Mouse (Mus musculus) C2C12 (cell line): ENCODE measurements around the gene Atn1. TPM values are rescaled to one million over a fixed set of nuclear protein-coding genes. Genes with fewer than 3 reads are reported as not detected.

Experiments
- H3K27me3 ChIP-seq: one replicate; pipeline ENCODE4 v1.6.1; 2011; ENCODE audit not compliant: control insufficient read depth, insufficient read depth, insufficient read length
- H3K36me3 ChIP-seq: one replicate; pipeline ENCODE4 v1.6.1; 2011; ENCODE audit not compliant: control insufficient read depth, insufficient read depth
- H3K4me3 ChIP-seq: one replicate; pipeline ENCODE4 v1.5.1; 2011; ENCODE audit warnings: mild to moderate bottlenecking, control low read depth; ENCODE audit not compliant: poor library complexity, insufficient read depth, severe bottlenecking
- H3K79me2 ChIP-seq: one replicate; pipeline ENCODE4 v1.6.1; 2011; ENCODE audit not compliant: control insufficient read depth, insufficient read depth
- H3K79me3 ChIP-seq: one replicate; pipeline ENCODE4 v1.6.1; 2011; ENCODE audit warnings: low read depth, control low read depth
- H3ac ChIP-seq: one replicate; pipeline ENCODE3; 2011; ENCODE audit warnings: low read depth; ENCODE audit not compliant: control insufficient read depth, insufficient read length
- CEBPB ChIP-seq: IDR thresholded peaks from one replicate; pipeline ENCODE4 v1.6.1; 2011; ENCODE audit warnings: low read depth, mild to moderate bottlenecking, control low read depth, moderate library complexity
- CTCF ChIP-seq: IDR thresholded peaks from one replicate; pipeline ENCODE4 v1.5.1; 2011; ENCODE audit not compliant: control insufficient read depth, insufficient read depth, insufficient read length
- FOSL1 ChIP-seq: IDR thresholded peaks from one replicate; pipeline ENCODE4 v1.8.0; 2011; ENCODE audit warnings: mild to moderate bottlenecking, low read length; ENCODE audit not compliant: poor library complexity, insufficient read depth, severe bottlenecking
- MAX ChIP-seq: IDR thresholded peaks from one replicate; pipeline ENCODE4 v1.6.1; 2011; ENCODE audit warnings: mild to moderate bottlenecking, control low read depth
- MYOD1 ChIP-seq: IDR thresholded peaks from one replicate; pipeline ENCODE4 v1.6.1; 2011; ENCODE audit warnings: low read depth; ENCODE audit not compliant: control insufficient read depth, insufficient read length
- MYOG ChIP-seq: IDR thresholded peaks from one replicate; pipeline ENCODE4 v1.6.1; 2011; ENCODE audit not compliant: control insufficient read depth, insufficient read length; ENCODE audit errors: extremely low read depth
- USF1 ChIP-seq: IDR thresholded peaks from one replicate; pipeline ENCODE4 v1.6.1; 2011; ENCODE audit warnings: low read depth, mild to moderate bottlenecking, control low read depth, moderate library complexity
- polyA plus RNA-seq: library from polyadenylated mRNA; unstranded; fragments of >200 nt; fragmentation: generic; extraction: Trizol; gene quantifications from one replicate; pipeline ENCODE4 v1.2.1, GENCODE M21; 2012; ENCODE audit warnings: missing spikeins

Atn1 gene
- polyA plus RNA-seq, 1 experiment: 47.0 TPM

- TF ChIP-seq USF1 (no peak), MYOD1 (no peak), CTCF (no peak), MAX (no peak), FOSL1 (no peak), MYOG (no peak), CEBPB (no peak)
- Histone ChIP-seq H3K27me3 (no peaks in the 10 kb centered on the region), H3K36me3 (no peaks in the 10 kb centered on the region)
Observed at GRCm38 (mm10) chr6:124769101-124769765, 12.9 kb upstream of the Atn1 start, which contains the start of gene Eno2. Gene Eno2 (minus strand): TSS chr6:124769673.

DNA sequence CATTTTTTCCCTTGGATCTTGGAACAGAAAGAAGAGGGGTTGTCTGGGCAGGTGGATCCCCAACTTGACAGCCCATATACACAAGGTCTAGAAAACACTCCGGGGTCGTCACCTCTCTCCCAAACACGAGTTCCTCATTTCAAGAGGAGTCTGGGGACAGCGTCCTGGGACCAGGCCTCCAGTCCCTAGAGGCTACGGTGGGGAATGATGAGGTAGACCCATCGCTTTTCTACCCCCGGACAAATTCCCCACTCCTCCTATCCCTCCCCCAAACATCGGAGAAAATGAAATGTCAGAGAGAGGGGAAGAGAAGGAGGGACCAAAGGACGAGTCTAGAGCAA, 12.3 kb upstream of the Atn1 start:
- Histone ChIP-seq H3K27me3 (no peaks in the 10 kb centered on the region), H3K79me2 (no peaks in the 10 kb centered on the region), H3K4me3 (peak overlapping the region; percentile 29), H3ac (no peak overlapping the region), H3K79me3 (no peaks in the 10 kb centered on the region), H3K36me3 (no peaks in the 10 kb centered on the region)
- TF ChIP-seq FOSL1: no peak
- TF ChIP-seq CEBPB: no peak
- no peak for TF ChIP-seq CTCF
- TF ChIP-seq MYOG: no peak
- TF ChIP-seq MAX: no peak
- no peak for TF ChIP-seq USF1
- no peak for TF ChIP-seq MYOD1

More at GRCm38 (mm10) chr6:124769101-124769765, 12.9 kb upstream of the Atn1 start, which contains the start of gene Eno2:
- H3K79me2 ChIP-seq: no peaks in the 10 kb centered on the region
- H3K4me3 ChIP-seq: peak within 1 kb of the TSS; percentile 29
- peak within 1 kb of the TSS; percentile 66 for H3ac ChIP-seq
- H3K79me3 ChIP-seq: no peaks in the 10 kb centered on the region

GRCm38 (mm10) chr6:124767920-124768703, 11.8 kb upstream of the Atn1 start:
- Histone ChIP-seq H3K79me2 (no peaks in the 10 kb centered on the region), H3K27me3 (no peaks in the 10 kb centered on the region), H3K79me3 (no peaks in the 10 kb centered on the region), H3ac (no peak overlapping the region), H3K36me3 (no peaks in the 10 kb centered on the region), H3K4me3 (no peak overlapping the region)
- TF ChIP-seq CEBPB: no peak
- TF ChIP-seq USF1: no peak
- TF ChIP-seq MYOD1: no peak
- no peak for TF ChIP-seq MYOG
- no peak for TF ChIP-seq FOSL1
- no peak for TF ChIP-seq CTCF
- no peak for TF ChIP-seq MAX

DNA sequence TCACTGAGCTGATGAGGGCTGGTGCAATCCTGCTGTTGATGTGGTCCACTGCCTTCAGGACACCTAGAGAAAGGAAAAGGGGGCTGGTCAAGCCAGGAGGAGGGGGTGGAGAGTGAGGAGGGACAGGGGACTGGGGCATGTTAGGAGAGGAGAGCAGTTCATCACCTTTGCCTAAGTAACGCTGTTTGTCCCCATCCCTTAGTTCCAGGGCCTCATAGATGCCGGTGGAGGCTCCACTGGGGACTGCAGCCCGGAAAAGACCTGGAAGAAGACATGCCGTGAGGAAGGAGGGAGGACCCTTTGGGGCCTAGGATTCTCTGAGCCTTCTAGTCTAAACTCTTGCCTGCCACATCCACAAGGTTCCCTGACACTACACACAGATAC, 11.2 kb upstream of the Atn1 start:
- H3K4me3 ChIP-seq: no peak overlapping the region
- H3K27me3 ChIP-seq: no peaks in the 10 kb centered on the region
- no peaks in the 10 kb centered on the region for H3K79me2 ChIP-seq
- no peaks in the 10 kb centered on the region for H3K79me3 ChIP-seq
- no peak overlapping the region for H3ac ChIP-seq
- H3K36me3 ChIP-seq: no peaks in the 10 kb centered on the region
- no peak for TF ChIP-seq MAX
- TF ChIP-seq USF1: no peak
- TF ChIP-seq CTCF: no peak
- TF ChIP-seq CEBPB: no peak
- no peak for TF ChIP-seq MYOD1
- no peak for TF ChIP-seq FOSL1
- TF ChIP-seq MYOG: no peak

DNA sequence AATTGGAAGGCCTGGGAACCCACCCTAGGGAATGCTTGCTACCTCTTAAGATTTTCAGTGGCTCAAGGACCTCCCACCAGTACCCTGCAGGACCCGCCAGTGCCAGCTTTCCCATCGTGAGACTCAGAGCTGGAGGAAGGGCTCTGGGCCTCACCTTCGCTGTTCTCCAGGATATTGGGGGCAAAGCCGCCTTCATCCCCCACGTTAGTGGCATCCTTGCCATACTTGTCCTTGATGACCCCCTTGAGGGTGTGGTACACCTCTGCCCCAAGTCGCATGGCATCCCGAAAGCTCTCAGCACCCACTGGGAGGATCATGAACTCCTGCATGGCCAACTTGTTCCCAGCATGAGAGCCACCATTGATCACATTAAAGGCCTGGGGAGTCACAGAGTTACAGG, 9.6 kb upstream of the Atn1 start:
- Histone ChIP-seq H3K36me3 (no peaks in the 10 kb centered on the region), H3ac (no peak overlapping the region), H3K27me3 (no peaks in the 10 kb centered on the region), H3K79me2 (no peaks in the 10 kb centered on the region), H3K4me3 (no peak overlapping the region), H3K79me3 (no peaks in the 10 kb centered on the region)
- TF ChIP-seq MYOG (no peak), MAX (no peak), USF1 (no peak), CEBPB (no peak), CTCF (no peak), MYOD1 (no peak), FOSL1 (no peak)
